Mouse (Mus musculus): ENCODE measurements around the gene Myl10.

DNA sequence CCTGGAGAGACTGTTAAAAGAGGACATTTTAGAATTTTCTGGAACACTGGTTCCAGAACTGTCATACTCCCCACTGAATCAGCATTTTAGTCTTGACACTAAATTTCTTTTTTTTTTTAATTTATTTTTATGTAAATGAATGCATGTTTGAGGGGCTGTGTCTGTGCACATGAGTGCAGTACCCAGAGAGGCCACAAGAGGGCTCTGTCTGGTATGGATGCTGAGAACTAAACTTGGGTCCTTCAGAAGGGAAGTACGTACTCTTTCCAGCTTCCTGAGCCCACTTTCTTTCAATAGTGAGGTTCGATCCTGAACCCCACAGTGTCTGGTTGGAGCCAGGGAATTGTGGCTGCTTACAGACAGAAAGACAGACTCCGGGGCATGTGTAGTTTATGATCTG lies 12.6 kb downstream of the Myl10 start:
- TF ChIP-seq CTCF (IDR thresholded peaks at IDR 0.05; ENCODE audit: control insufficient read depth, insufficient read depth, insufficient read length) (no peak), CEBPB (IDR thresholded peaks at IDR 0.05; ENCODE audit: low read depth) (no peak), USF1 (IDR thresholded peaks at IDR 0.05; ENCODE audit: low read depth) (no peak), MYOG (IDR thresholded peaks at IDR 0.05; ENCODE audit: control insufficient read depth, extremely low read depth, insufficient read length) (no peak)
